Mouse (Mus musculus) spleen, adult 10 weeks (tissue): ENCODE measurements around the gene Rybp. TPM values are rescaled to one million over a fixed set of nuclear protein-coding genes. Genes with fewer than 3 reads are reported as not detected.

Experiments
- polyA plus RNA-seq: library from polyadenylated mRNA; stranded (reverse); fragments of 350-450 nt; fragmentation: Illumina TruSeq; extraction: RNeasy Lipid Tissue Mini Kit (QIAGEN cat#74804); gene quantifications from one replicate; pipeline ENCODE4 v1.2.3, GENCODE M21; 2015; ENCODE audit warnings: low replicate concordance; ENCODE audit not compliant: insufficient read depth

The Rybp gene
- polyA plus RNA-seq: 34.4 TPM

GRCm38 (mm10) chr6:100287334-100288015 lies at the start of gene Rybp:
Gene Rybp, minus strand, starts transcription at chr6:100287485.

